Mouse (Mus musculus): Measurements from ENCODE around the gene Tns3.

- TF ChIP-seq CTCF (IDR thresholded peaks at IDR 0.05 in 2 of 3, conservative IDR thresholded peaks at IDR 0.05 in 1 of 3; ENCODE audit: control insufficient read depth in 1 of 3, insufficient read depth in 1 of 3, low read depth in 2 of 3, low read length in 3 of 3, poor library complexity in 1 of 3, severe bottlenecking in 1 of 3) (no peak), ZC3H11A (IDR thresholded peaks at IDR 0.05; ENCODE audit: low read depth, low read length) (no peak), EP300 (IDR thresholded peaks at IDR 0.05; ENCODE audit: low read depth in 1 of 2, low read length in 2 of 2) (no peak), CHD1 (IDR thresholded peaks at IDR 0.05; ENCODE audit: low read depth, low read length) (no peak), POLR2A (IDR thresholded peaks at IDR 0.05; ENCODE audit: control insufficient read depth in 1 of 2, insufficient read depth in 1 of 2, low read depth in 1 of 2, low read length in 2 of 2, poor library complexity in 1 of 2) (no peak), UBTF (IDR thresholded peaks at IDR 0.05; ENCODE audit: borderline replicate concordance, insufficient read depth, low read depth, low read length) (no peak), BHLHE40 (IDR thresholded peaks at IDR 0.05; ENCODE audit: borderline replicate concordance, low read depth, low read length) (no peak), TAL1 (IDR thresholded peaks at IDR 0.05; ENCODE audit: low read length) (no peak), E2F4 (IDR thresholded peaks at IDR 0.05; ENCODE audit: borderline replicate concordance, low read depth, low read length) (no peak), RCOR1 (IDR thresholded peaks at IDR 0.05; ENCODE audit: low read depth, low read length) (no peak), SIN3A (IDR thresholded peaks at IDR 0.05; ENCODE audit: low read length) (no peak), HCFC1 (IDR thresholded peaks at IDR 0.05; ENCODE audit: low read depth, low read length) (no peak), TCF12 (IDR thresholded peaks at IDR 0.05; ENCODE audit: low read depth, low read length) (no peak)
Observed at GRCm38 (mm10) chr11:8675701-8676474, 11.6 kb upstream of the Tns3 start.

Data from MEL (cell line).